Mouse (Mus musculus) embryonic facial prominence, embryonic 14.5 days (tissue): ENCODE measurements at regions not wholly inside any gene's neighbourhood (a gene's known extent, or its start where the extent isn't known, plus 50 kb on each side); places are given as distances from the start of the nearest gene placed in this dataset.

ENCODE experiments used
- ATAC-seq: fragments of 200-750 bp; cut with Nextera tagmentation; 2 replicates; pipeline ENCODE4 v1.8.0; 2017; ENCODE audit warnings: low read depth, moderate number of reproducible peaks, moderate TSS enrichment
- DNase-seq: peaks from one replicate; pipeline ENCODE4 v3.0.0-alpha.2; 2015; ENCODE audit warnings: low spot score
- H3K27ac ChIP-seq: fragments of 300-500 bp; sonication (generic); replicated peaks from 2 replicates; pipeline ENCODE4 v1.5.1; 2014; ENCODE audit warnings: low read depth, mild to moderate bottlenecking, low read length, moderate library complexity
- H3K27me3 ChIP-seq: fragments of 300-500 bp; sonication (generic); replicated peaks from 2 replicates; pipeline ENCODE4 v1.6.1; 2014; ENCODE audit warnings: low read length; ENCODE audit not compliant: control insufficient read depth, insufficient read depth
- H3K36me3 ChIP-seq: fragments of 300-500 bp; sonication (generic); 2 replicates; pipeline ENCODE4 v1.6.1; 2014; ENCODE audit warnings: low read length, mixed read lengths; ENCODE audit not compliant: control insufficient read depth, insufficient read depth
- H3K4me1 ChIP-seq: fragments of 300-500 bp; sonication (generic); 2 replicates; pipeline ENCODE4 v1.6.1; 2014; ENCODE audit warnings: antibody characterized with exemption, low read length; ENCODE audit not compliant: control insufficient read depth, insufficient read depth
- H3K4me2 ChIP-seq: fragments of 300-500 bp; sonication (generic); 2 replicates; pipeline ENCODE4 v1.6.1; 2014; ENCODE audit warnings: low read depth, mild to moderate bottlenecking, low read length, moderate library complexity, mixed read lengths
- H3K4me3 ChIP-seq: fragments of 300-500 bp; sonication (generic); 2 replicates; pipeline ENCODE4 v1.5.1; 2014; ENCODE audit warnings: low read depth, mild to moderate bottlenecking, low read length
- H3K9ac ChIP-seq: fragments of 300-500 bp; sonication (generic); 2 replicates; pipeline ENCODE4 v1.6.1; 2014; ENCODE audit warnings: low read depth, mild to moderate bottlenecking, low read length, moderate library complexity, mixed read lengths
- H3K9me3 ChIP-seq: fragments of 300-500 bp; sonication (generic); 2 replicates; pipeline ENCODE4 v1.6.1; 2016; ENCODE audit warnings: low read length; ENCODE audit not compliant: control insufficient read depth
- WGBS: fragments of 180-500 bp; shearing (Covaris S2); extraction: QIAGEN DNeasy Blood & Tissue Kit; methylation state at CpG from one replicate; pipeline ENCODE4 v1.1.7; 2014; 5-methylcytosine and 5-hydroxymethylcytosine counted together

DNA sequence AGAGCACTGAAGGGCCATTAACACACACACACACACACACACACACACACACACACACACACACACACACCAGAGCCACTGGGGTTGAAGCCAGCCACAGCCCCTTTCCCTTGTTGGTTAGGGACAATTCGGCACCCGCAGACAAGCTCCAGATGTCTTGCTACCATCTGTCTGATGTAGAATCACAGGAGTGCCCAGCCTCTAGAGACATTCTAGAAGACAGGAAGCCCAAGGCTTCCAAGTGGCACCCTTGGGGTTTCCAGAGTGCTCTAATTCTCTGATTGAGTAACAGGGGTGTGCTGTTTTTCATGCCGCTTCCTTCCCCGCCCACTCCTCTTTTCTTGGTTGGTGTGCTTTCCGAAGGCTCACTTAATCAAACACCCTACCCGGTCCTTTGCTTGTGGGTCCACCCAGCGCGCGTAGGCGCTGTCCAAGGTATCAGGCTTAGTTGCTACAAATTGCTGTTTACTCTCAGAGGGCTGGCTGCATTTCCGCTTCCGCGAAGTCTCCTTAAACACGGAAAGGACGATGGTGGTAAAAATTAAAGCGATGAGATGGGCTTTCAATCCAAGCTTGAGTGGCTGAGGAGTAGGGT lies 59.5 kb upstream of the Zbtb18 start:
- no peak overlapping the region for H3K4me3 ChIP-seq

DNA sequence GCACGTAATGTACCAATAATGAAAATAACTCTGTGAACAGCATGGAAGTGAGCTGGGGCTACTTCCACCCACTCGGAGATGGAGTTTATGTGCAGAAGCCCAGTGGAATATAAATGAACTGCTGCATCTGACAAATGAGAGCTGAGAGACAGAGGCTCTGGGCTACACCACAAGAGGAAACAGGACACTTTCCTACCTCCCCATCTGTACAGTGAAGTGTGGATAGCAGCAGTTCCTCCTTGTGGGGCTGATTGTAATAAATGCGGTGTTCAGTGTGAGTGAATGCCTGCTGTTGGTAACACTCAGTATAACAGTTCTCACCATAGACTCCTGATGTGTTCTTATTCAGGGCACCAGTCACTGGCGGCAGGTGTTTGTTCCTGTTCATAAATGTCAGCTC lies 60.0 kb upstream of the Zbtb18 start:
- no peak overlapping the region for H3K4me2 ChIP-seq
- H3K27ac ChIP-seq, result no peak overlapping the region
- DNase-seq (no peak), ATAC-seq (no peak)
- no peaks in the 10 kb centered on the region for H3K9me3 ChIP-seq
- no peak overlapping the region for H3K9ac ChIP-seq
- H3K4me1 ChIP-seq, result no peaks in the 10 kb centered on the region; the same call in 1 of the 2 replicates
- WGBS, result 80% methylated on average over 4 of the region's 4 CpGs
- H3K36me3 ChIP-seq, result no peaks in the 10 kb centered on the region
- H3K27me3 ChIP-seq, result no peaks in the 10 kb centered on the region
- H3K4me3 ChIP-seq, result no peak overlapping the region

More for the DNA sequence above, 59.5 kb upstream of the Zbtb18 start:
- Histone ChIP-seq H3K4me2 (no peak overlapping the region; the same call in 1 of the 2 replicates), H3K36me3 (no peaks in the 10 kb centered on the region), H3K4me1 (no peaks in the 10 kb centered on the region; the same call in 1 of the 2 replicates), H3K27ac (no peak overlapping the region), H3K27me3 (no peaks in the 10 kb centered on the region), H3K9me3 (no peaks in the 10 kb centered on the region), H3K9ac (no peak overlapping the region)
- WGBS, result 11% methylated on average over 16 of the region's 16 CpGs
- peak; percentile 85 for DNase-seq
- ATAC-seq, result 0 out of 2 replicates have a peak, but pooled peaks have one; percentile 26

- Histone ChIP-seq H3K9me3 (no peaks in the 10 kb centered on the region), H3K9ac (no peak overlapping the region), H3K4me2 (no peak overlapping the region), H3K4me3 (no peak overlapping the region), H3K36me3 (no peaks in the 10 kb centered on the region), H3K4me1 (no peaks in the 10 kb centered on the region; the same call in none of the 2 replicates), H3K27ac (no peak overlapping the region), H3K27me3 (no peaks in the 10 kb centered on the region)
- 83% methylated on average over 3 of the region's 3 CpGs for whole genome bisulfite sequencing
- no peak for ATAC-seq
- no peak for DNase-seq
Measured at GRCm38 (mm10) chr1:177378112-177378511, 64.0 kb upstream of the Zbtb18 start.

DNA sequence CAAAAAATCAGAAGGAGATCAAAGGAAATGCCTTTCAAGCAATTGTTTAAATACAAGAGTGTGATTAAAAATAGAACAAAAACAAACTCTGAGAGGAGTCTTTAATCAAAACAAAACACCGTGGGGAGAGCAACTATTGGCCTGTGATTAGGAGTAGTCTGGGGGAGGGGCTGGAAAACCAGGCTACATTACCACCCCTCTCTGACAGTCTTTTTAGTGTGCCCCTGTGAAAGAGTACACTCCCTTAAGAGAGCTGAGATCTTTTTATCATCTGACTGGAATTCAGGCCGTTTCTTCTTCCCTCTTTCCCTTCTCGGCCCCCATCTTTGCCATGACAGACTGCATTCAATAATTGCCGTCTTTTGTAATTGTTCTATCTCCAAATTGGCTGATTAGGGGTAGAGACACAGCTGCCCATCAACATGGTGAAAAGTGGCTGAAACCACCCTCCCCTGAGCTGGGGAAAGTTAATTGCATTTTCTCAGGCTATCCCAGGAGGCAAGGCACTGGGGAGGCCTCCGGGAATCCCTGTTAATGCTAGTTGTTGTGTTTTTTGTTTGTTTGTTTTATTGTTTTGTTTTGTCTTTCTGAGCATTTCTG lies 68.8 kb upstream of the Zbtb18 start:
- no peak overlapping the region for H3K4me2 ChIP-seq
- WGBS, result 9% methylated on average over 5 of the region's 5 CpGs
- H3K4me1 ChIP-seq, result no peaks in the 10 kb centered on the region; the same call in 1 of the 2 replicates
- DNase-seq (peak; percentile 25), ATAC-seq (peak; percentile 67; the same call in 1 of the 2 replicates)
- H3K9me3 ChIP-seq, result no peaks in the 10 kb centered on the region
- no peak overlapping the region for H3K27ac ChIP-seq
- H3K4me3 ChIP-seq, result no peak overlapping the region
- no peaks in the 10 kb centered on the region for H3K27me3 ChIP-seq
- H3K36me3 ChIP-seq, result no peaks in the 10 kb centered on the region
- H3K9ac ChIP-seq, result no peak overlapping the region

DNA sequence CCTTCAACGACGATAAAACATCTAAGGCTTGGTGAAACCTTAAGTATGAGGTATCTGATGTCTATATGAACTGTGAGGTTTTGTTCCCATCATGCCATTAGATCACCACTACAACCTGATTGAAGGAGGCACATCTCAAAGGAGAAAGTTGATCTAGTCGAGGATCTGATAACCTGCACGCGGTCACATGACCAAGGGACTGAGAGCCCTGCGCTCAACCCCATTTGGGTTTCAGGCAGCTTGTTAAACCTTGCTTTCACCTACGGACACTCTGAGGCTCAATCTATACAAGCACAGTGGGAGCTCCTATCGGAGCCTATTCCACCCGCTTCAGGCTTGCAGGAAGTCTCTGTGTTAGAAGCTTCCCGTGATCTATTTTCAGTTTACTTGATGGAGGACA lies 70.1 kb upstream of the Zbtb18 start:
- WGBS, result 56% methylated on average over 10 of the region's 10 CpGs

DNA sequence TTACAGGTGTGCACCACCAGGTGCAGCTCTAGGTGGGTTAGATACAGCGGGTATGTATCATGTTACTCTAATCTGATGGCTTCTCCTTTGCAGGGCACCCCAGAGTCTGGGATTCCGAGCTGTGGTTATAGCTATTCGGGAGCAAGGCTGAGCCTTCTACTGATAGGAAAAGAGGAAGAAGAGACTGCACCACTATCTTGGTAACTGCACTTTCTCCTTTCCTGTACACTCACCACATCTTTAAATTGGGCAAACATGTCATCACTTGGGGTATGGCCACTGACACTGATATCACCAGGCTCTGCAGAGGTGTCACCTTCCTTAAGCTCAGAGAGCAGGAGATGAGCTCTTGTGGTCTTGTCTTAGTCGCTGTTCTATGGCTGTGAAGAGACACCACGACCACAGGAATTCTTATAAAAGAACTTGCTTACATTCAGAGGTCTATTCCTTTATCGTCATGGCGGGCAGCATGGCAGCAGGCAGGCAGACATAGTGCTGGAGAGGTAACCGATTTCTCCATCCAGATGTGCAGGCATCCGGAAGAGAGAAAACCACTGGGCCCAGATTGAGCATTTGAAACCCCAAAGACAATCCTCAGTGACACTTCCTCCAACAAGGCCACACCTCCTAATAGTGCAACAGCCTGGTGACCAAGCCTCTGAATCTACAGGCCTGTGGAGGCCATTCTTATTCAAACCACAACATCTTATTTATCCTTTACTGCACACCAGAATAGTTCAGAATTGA lies 74.1 kb upstream of the Zbtb18 start:
- H3K27ac ChIP-seq, result no peak overlapping the region
- H3K9ac ChIP-seq, result no peak overlapping the region
- DNase-seq (no peak), ATAC-seq (no peak)
- H3K4me2 ChIP-seq, result no peak overlapping the region
- no peaks in the 10 kb centered on the region for H3K9me3 ChIP-seq
- no peaks in the 10 kb centered on the region for H3K36me3 ChIP-seq
- no peak overlapping the region for H3K4me3 ChIP-seq
- H3K4me1 ChIP-seq, result no peaks in the 10 kb centered on the region
- no peaks in the 10 kb centered on the region for H3K27me3 ChIP-seq
- WGBS, result 81% methylated on average over 9 of the region's 9 CpGs

More for the DNA sequence above, 70.1 kb upstream of the Zbtb18 start:
- Histone ChIP-seq H3K27me3 (no peaks in the 10 kb centered on the region), H3K27ac (no peak overlapping the region), H3K4me3 (no peak overlapping the region), H3K4me2 (no peak overlapping the region), H3K9me3 (no peaks in the 10 kb centered on the region), H3K9ac (no peak overlapping the region), H3K36me3 (no peaks in the 10 kb centered on the region), H3K4me1 (no peaks in the 10 kb centered on the region; the same call in 1 of the 2 replicates)
- no peak for ATAC-seq
- DNase-seq, result no peak

DNA sequence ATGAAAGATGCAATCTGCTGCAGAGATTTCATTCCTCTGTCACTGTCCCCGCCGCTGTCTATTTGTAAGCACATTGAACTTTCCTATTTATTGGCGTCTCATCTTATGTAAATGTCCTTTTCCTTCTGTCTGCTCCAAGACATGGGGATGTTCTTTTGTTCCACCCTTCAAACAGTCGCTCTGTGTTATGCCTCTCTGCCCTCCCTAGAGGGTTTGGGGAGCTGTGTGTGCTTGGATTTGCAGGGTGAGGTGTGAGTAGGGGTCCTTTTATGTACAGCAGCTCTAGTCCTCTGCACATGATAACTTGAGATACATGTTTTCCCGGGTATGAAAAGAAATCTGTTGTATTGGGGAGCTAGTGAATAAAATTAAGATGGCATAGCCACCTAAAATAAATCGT lies 75.2 kb upstream of the Zbtb18 start:
- no peak for DNase-seq
- Histone ChIP-seq H3K4me1 (no peaks in the 10 kb centered on the region), H3K27me3 (no peaks in the 10 kb centered on the region), H3K9me3 (no peaks in the 10 kb centered on the region), H3K4me3 (no peak overlapping the region), H3K9ac (no peak overlapping the region), H3K4me2 (no peak overlapping the region), H3K27ac (no peak overlapping the region), H3K36me3 (no peaks in the 10 kb centered on the region)
- WGBS, result 61% methylated on average over 6 of the region's 6 CpGs
- ATAC-seq, result no peak

GRCm38 (mm10) chr1:177366475-177366874 lies 75.7 kb upstream of the Zbtb18 start:
- WGBS, result 58% methylated on average over 7 of the region's 7 CpGs
- DNase-seq, result no peak
- no peaks in the 10 kb centered on the region for H3K4me1 ChIP-seq
- H3K36me3 ChIP-seq, result no peaks in the 10 kb centered on the region
- no peak overlapping the region for H3K4me2 ChIP-seq
- ATAC-seq, result no peak
- H3K27ac ChIP-seq, result no peak overlapping the region
- no peaks in the 10 kb centered on the region for H3K27me3 ChIP-seq
- no peak overlapping the region for H3K4me3 ChIP-seq
- H3K9me3 ChIP-seq, result no peaks in the 10 kb centered on the region
- H3K9ac ChIP-seq, result no peak overlapping the region
